Mouse (Mus musculus) lung, postnatal 0 days (tissue): ENCODE measurements around the gene Ogfod2. TPM values are rescaled to one million over a fixed set of nuclear protein-coding genes. Genes with fewer than 3 reads are reported as not detected.
A peak's percentile ranks its signal among the peaks of the same experiment; 100 is the strongest.

ENCODE experiments used
- ATAC-seq: fragments of 200-750 bp; cut with Nextera tagmentation; 2 replicates; pipeline ENCODE4 v1.8.0; 2017; ENCODE audit warnings: moderate library complexity
- DNase-seq: peaks from one replicate; pipeline ENCODE4 v3.0.0-alpha.2; 2016; ENCODE audit warnings: low spot score
- H3K27ac ChIP-seq: fragments of 300-500 bp; sonication (generic); 2 replicates; pipeline ENCODE4 v1.5.1; 2014; ENCODE audit warnings: antibody characterized with exemption, mild to moderate bottlenecking, low read length, mixed read lengths
- H3K27me3 ChIP-seq: fragments of 300-500 bp; sonication (generic); replicated peaks from 2 replicates; pipeline ENCODE4 v1.6.1; 2014; ENCODE audit warnings: low read length, mixed read lengths; ENCODE audit not compliant: insufficient read depth
- H3K36me3 ChIP-seq: fragments of 300-500 bp; sonication (generic); 2 replicates; pipeline ENCODE4 v1.6.1; 2014; ENCODE audit warnings: low read length, mixed read lengths; ENCODE audit not compliant: insufficient read depth
- H3K4me1 ChIP-seq: fragments of 300-500 bp; sonication (generic); 2 replicates; pipeline ENCODE4 v1.6.1; 2014; ENCODE audit warnings: antibody characterized with exemption, low read depth, low read length, mixed read lengths; ENCODE audit not compliant: insufficient read depth
- H3K4me2 ChIP-seq: fragments of 300-500 bp; sonication (generic); replicated peaks from 2 replicates; pipeline ENCODE4 v1.6.1; 2014; ENCODE audit warnings: low read depth, mild to moderate bottlenecking, low read length, moderate library complexity, mixed read lengths
- H3K4me3 ChIP-seq: fragments of 300-500 bp; sonication (generic); 2 replicates; pipeline ENCODE4 v1.5.1; 2014; ENCODE audit warnings: low read depth, low read length
- H3K9ac ChIP-seq: fragments of 300-500 bp; sonication (generic); replicated peaks from 2 replicates; pipeline ENCODE4 v1.6.1; 2014; ENCODE audit warnings: low read depth, mild to moderate bottlenecking
- H3K9me3 ChIP-seq: fragments of 300-500 bp; sonication (generic); 2 replicates; pipeline ENCODE4 v1.6.1; 2016; ENCODE audit warnings: low read length, mixed read lengths
- CTCF ChIP-seq: IDR thresholded peaks from 2 replicates; pipeline ENCODE4 v1.5.1; 2016; ENCODE audit warnings: antibody characterized with exemption, mild to moderate bottlenecking
- EP300 ChIP-seq: IDR thresholded peaks from 2 replicates; pipeline ENCODE4 v1.6.1; 2016; ENCODE audit warnings: antibody characterized with exemption, mild to moderate bottlenecking, control low read depth
- WGBS: fragments of 180-500 bp; shearing (Covaris S2); extraction: QIAGEN DNeasy Blood & Tissue Kit; methylation state at CpG from one replicate; pipeline ENCODE4 v1.1.7; 2014; 5-methylcytosine and 5-hydroxymethylcytosine counted together
- polyA plus RNA-seq: library from polyadenylated mRNA; unstranded; fragments of >200 nt; fragmentation: Nextera tagmentation; extraction: Ambion mirVana; gene quantifications from 2 replicates; pipeline ENCODE4 v1.2.1, GENCODE M21; 2015

The Ogfod2 gene
- polyA plus RNA-seq, 1 experiment from 2014 or later = 29.4 TPM

GRCm38 (mm10) chr5:124100128-124101044 is 11.7 kb upstream of the Ogfod2 start:
- Histone ChIP-seq H3K4me1 (no peaks in the 10 kb centered on the region), H3K4me2 (no peak overlapping the region), H3K36me3 (no peaks in the 10 kb centered on the region), H3K9me3 (no peaks in the 10 kb centered on the region), H3K27ac (no peak overlapping the region), H3K27me3 (no peaks in the 10 kb centered on the region), H3K4me3 (no peak overlapping the region), H3K9ac (no peak overlapping the region)
- no peak for TF ChIP-seq EP300
- no peak for TF ChIP-seq CTCF
- DNase-seq = no peak
- ATAC-seq = no peak
- WGBS = 87% methylated on average over 11 of the region's 11 CpGs

- WGBS = 78% methylated on average over 6 of the region's 6 CpGs
- ATAC-seq (no peak), DNase-seq (no peak)
- Histone ChIP-seq H3K4me2 (no peak overlapping the region), H3K27me3 (no peaks in the 10 kb centered on the region), H3K9ac (no peak overlapping the region), H3K4me1 (no peaks in the 10 kb centered on the region), H3K27ac (no peak overlapping the region), H3K4me3 (no peak overlapping the region), H3K9me3 (no peaks in the 10 kb centered on the region), H3K36me3 (no peaks in the 10 kb centered on the region)
- TF ChIP-seq CTCF (no peak), EP300 (no peak)
These were observed 9.8 kb upstream of the Ogfod2 start for GRCm38 (mm10) chr5:124102326-124102725.

DNA sequence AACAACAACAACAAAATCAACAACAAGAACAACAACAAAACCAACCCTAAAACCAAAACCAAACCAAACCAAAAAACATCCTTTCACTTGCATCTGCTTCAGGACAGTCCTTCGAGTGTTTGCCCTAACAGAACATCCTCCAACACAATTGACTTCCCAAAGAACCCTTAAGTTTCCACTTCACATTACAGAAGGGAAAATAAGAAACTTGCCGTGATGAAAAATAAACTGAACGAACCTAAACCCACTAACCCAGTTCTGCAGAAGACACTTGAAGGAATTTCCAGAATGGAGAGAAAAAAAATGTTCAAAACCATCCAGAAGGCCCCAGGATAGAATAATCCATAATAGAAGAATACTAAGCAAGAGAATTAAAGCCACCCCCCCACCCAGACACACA is 9.1 kb upstream of the Ogfod2 start:
- Histone ChIP-seq H3K4me1 (no peaks in the 10 kb centered on the region), H3K36me3 (no peaks in the 10 kb centered on the region), H3K4me2 (no peak overlapping the region), H3K4me3 (no peak overlapping the region), H3K9me3 (no peaks in the 10 kb centered on the region), H3K9ac (no peak overlapping the region), H3K27me3 (no peaks in the 10 kb centered on the region), H3K27ac (no peak overlapping the region)
- 55% methylated on average over 3 of the region's 3 CpGs for WGBS
- DNase-seq (no peak), ATAC-seq (no peak)
- TF ChIP-seq EP300 (no peak), CTCF (no peak)

- Histone ChIP-seq H3K27ac (no peak overlapping the region), H3K4me1 (no peaks in the 10 kb centered on the region), H3K4me3 (no peak overlapping the region), H3K9me3 (no peaks in the 10 kb centered on the region), H3K9ac (no peak overlapping the region), H3K36me3 (no peaks in the 10 kb centered on the region), H3K27me3 (no peaks in the 10 kb centered on the region), H3K4me2 (no peak overlapping the region)
- ATAC-seq (no peak), DNase-seq (no peak)
- TF ChIP-seq CTCF (no peak), EP300 (no peak)
- 94% methylated on average over 9 of the region's 9 CpGs for WGBS
These were observed 8.5 kb upstream of the Ogfod2 start for GRCm38 (mm10) chr5:124103552-124103951.

DNA sequence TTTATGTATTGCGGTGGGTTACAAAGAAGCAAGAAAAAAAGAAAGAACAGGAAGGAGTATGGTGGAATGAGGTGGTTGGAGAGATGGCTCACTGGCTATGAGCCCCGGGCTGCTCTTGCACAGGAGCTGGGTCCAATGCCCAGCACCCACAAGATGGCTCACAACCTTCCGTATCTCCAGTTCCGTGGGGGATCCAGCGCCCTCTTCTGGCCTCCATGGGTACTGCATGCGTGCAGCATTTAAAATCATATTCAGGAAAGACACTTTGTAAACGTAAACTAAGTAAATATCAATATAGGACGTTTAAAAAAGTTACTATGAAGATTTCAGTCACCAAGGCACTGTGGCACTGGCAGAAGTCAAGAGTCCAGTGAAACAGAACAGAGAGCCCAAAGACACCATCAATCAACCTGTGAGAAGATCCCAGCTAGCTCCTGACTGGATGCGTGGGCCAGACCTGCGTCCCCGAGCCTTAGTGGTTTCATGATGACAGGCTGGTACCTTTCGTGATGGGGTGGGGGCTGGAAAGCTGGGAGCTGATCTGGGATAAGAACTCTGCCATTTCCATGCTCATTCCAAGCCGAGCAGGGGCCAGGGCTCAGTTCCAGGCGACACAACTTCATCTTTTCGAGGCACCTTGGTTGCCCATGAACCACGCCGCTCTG is 888 bp upstream of the Ogfod2 start:
- no peaks in the 10 kb centered on the region for H3K27me3 ChIP-seq
- H3K4me1 ChIP-seq = peaks cover 11% of the 10 kb centered on the region; the same call in 1 of the 2 replicates
- H3K4me3 ChIP-seq = peak overlapping the region; percentile 79
- peak overlapping the region; percentile 87 for H3K27ac ChIP-seq
- H3K4me2 ChIP-seq = peak overlapping the region; percentile 90
- no peak for ATAC-seq
- TF ChIP-seq EP300 (no peak; the same call in 1 of the 2 replicates), CTCF (peak; percentile 84)
- H3K9me3 ChIP-seq = no peaks in the 10 kb centered on the region
- 19% methylated on average over 17 of the region's 17 CpGs for WGBS
- H3K36me3 ChIP-seq = no peaks in the 10 kb centered on the region; the same call in 1 of the 2 replicates
- peak overlapping the region; percentile 66 for H3K9ac ChIP-seq
- DNase-seq = peak; percentile 39

- peak overlapping the region; percentile 90 for H3K4me2 ChIP-seq
- WGBS = under 1% methylated on average over 18 of the region's 18 CpGs
- peak overlapping the region; percentile 87 for H3K27ac ChIP-seq
- DNase-seq (no peak), ATAC-seq (no peak; the same call in 1 of the 2 replicates)
- H3K36me3 ChIP-seq = no peaks in the 10 kb centered on the region; the same call in 1 of the 2 replicates
- H3K4me3 ChIP-seq = peak overlapping the region; percentile 79
- peak overlapping the region; percentile 66 for H3K9ac ChIP-seq
- H3K27me3 ChIP-seq = no peaks in the 10 kb centered on the region
- TF ChIP-seq CTCF = no peak
- TF ChIP-seq EP300 = no peak
- H3K9me3 ChIP-seq = no peaks in the 10 kb centered on the region
- peaks cover 18% of the 10 kb centered on the region; the same call in 1 of the 2 replicates for H3K4me1 ChIP-seq
These were observed 434 bp downstream of the Ogfod2 start for GRCm38 (mm10) chr5:124112531-124112930.
